In genomic region chr11:86174173-86174572, GRCm38 (mm10) we compare ENCODE assay signal across 9 mouse cellular contexts. TPM values are rescaled to one million over a fixed set of nuclear protein-coding genes. Genes with fewer than 3 reads are reported as not detected.
DNase-seq lines count a peak whose midpoint lies in the region; ATAC-seq and TF ChIP-seq lines count a peak whose summit lies in the region.
"Had no signal": no experiment of that assay in that cellular context is flagged by ENCODE, and none has a peak within 500 bp of the region (broad histone marks: within the 10 kb centered on the region; RNA-seq: fewer than 3 reads in every experiment).

No protein-coding gene starts in this region.

- POLR2A ChIA-PET in Patski (lab: Charles Lee) = no interaction called here

- 53% methylated on average over 2 of the region's 2 CpGs for WGBS in intestine, embryonic 14.5 days
- WGBS in intestine, embryonic 16.5 days = 71% methylated on average over 2 of the region's 2 CpGs
- 60% methylated on average over 2 of the region's 2 CpGs for WGBS in hindbrain, postnatal 0 days
- 49% methylated on average over 2 of the region's 2 CpGs for WGBS in limb, embryonic 11.5 days

- DNase-seq in intestine, embryonic 14.5 days (ENCODE audit: low spot score) = peak; percentile 70
- DNase-seq in Patski (ENCODE audit: low read depth, low spot score) = peak; percentile 6
- peak; percentile 27 to 60 for DNase-seq in cerebellum, postnatal 4 days (ENCODE audit: low spot score in 2 of 2)
- DNase-seq in hindbrain, postnatal 0 days (ENCODE audit: low spot score) = peak; percentile 82
- peak; percentile 69 for DNase-seq in limb, embryonic 11.5 days (ENCODE audit: low spot score)
- peak; percentile 64 to 69 for DNase-seq in right cerebral cortex, adult 2 months (ENCODE audit: low spot score in 2 of 2)

- no peaks in the 10 kb centered on the region for H3K9me3 ChIP-seq in intestine, embryonic 14.5 days (ENCODE audit: control insufficient read depth, low read length)
- H3K9me3 ChIP-seq in intestine, embryonic 16.5 days (ENCODE audit: control insufficient read depth, low read length) = no peaks in the 10 kb centered on the region
- H3K9me3 ChIP-seq in hindbrain, postnatal 0 days (ENCODE audit: low read length) = no peaks in the 10 kb centered on the region
- H3K9me3 ChIP-seq in limb, embryonic 11.5 days (ENCODE audit: control insufficient read depth, low read length) = no peaks in the 10 kb centered on the region
- H3K9me3 ChIP-seq: midbrain, embryonic 12.5 days had no signal

- no peak for ATAC-seq in intestine, embryonic 14.5 days (replicated peaks; ENCODE audit: low FRiP score, low TSS enrichment, low read depth)
- ATAC-seq in intestine, embryonic 16.5 days = no peak
- no peak for ATAC-seq in Patski
- no peak for ATAC-seq in hindbrain, postnatal 0 days
- no peak for ATAC-seq in limb, embryonic 11.5 days (ENCODE audit: insufficient number of reproducible peaks, low FRiP score, low TSS enrichment, low read depth)
- no peak for ATAC-seq in megakaryocyte, adult 5-6 weeks (ENCODE audit: poor library complexity, severe bottlenecking)

- H3K9ac ChIP-seq in intestine, embryonic 14.5 days (ENCODE audit: low read length) = no peak overlapping the region
- H3K9ac ChIP-seq in intestine, embryonic 16.5 days (ENCODE audit: low read depth, low read length) = no peak overlapping the region
- H3K9ac ChIP-seq in hindbrain, postnatal 0 days (replicated peaks; ENCODE audit: low read length) = no peak overlapping the region
- no peak overlapping the region for H3K9ac ChIP-seq in limb, embryonic 11.5 days (ENCODE audit: low read length)
- H3K9ac ChIP-seq: midbrain, embryonic 12.5 days had no signal

- no peak overlapping the region for H3K27ac ChIP-seq in intestine, embryonic 14.5 days (ENCODE audit: low read depth)
- no peak overlapping the region for H3K27ac ChIP-seq in intestine, embryonic 16.5 days (ENCODE audit: low read length)
- H3K27ac ChIP-seq in hindbrain, postnatal 0 days = no peak overlapping the region
- no peak overlapping the region for H3K27ac ChIP-seq in limb, embryonic 11.5 days (replicated peaks; ENCODE audit: low read depth, low read length)
- H3K27ac ChIP-seq: midbrain, embryonic 12.5 days had no signal

- no peaks in the 10 kb centered on the region for H3K4me1 ChIP-seq in intestine, embryonic 14.5 days (replicated peaks; ENCODE audit: control insufficient read depth, insufficient read depth, low read length)
- no peaks in the 10 kb centered on the region for H3K4me1 ChIP-seq in intestine, embryonic 16.5 days (ENCODE audit: control insufficient read depth, insufficient read depth, low read length)
- H3K4me1 ChIP-seq in hindbrain, postnatal 0 days (ENCODE audit: insufficient read depth, low read length) = no peaks in the 10 kb centered on the region
- no peaks in the 10 kb centered on the region for H3K4me1 ChIP-seq in limb, embryonic 11.5 days (ENCODE audit: control insufficient read depth, insufficient read depth, low read length)
- H3K4me1 ChIP-seq: midbrain, embryonic 12.5 days had no signal

- H3K27me3 ChIP-seq in intestine, embryonic 14.5 days (replicated peaks; ENCODE audit: control insufficient read depth, insufficient read depth, low read length) = no peaks in the 10 kb centered on the region
- no peaks in the 10 kb centered on the region for H3K27me3 ChIP-seq in intestine, embryonic 16.5 days (replicated peaks; ENCODE audit: control insufficient read depth, insufficient read depth, low read length)
- no peaks in the 10 kb centered on the region for H3K27me3 ChIP-seq in Patski
- no peaks in the 10 kb centered on the region for H3K27me3 ChIP-seq in hindbrain, postnatal 0 days (ENCODE audit: insufficient read depth, low read length)
- H3K27me3 ChIP-seq in limb, embryonic 11.5 days (ENCODE audit: control insufficient read depth, insufficient read depth, low read length) = no peaks in the 10 kb centered on the region
- H3K27me3 ChIP-seq: midbrain, embryonic 12.5 days had no signal

- no peak overlapping the region for H3K4me2 ChIP-seq in intestine, embryonic 14.5 days (ENCODE audit: low read length)
- no peak overlapping the region for H3K4me2 ChIP-seq in intestine, embryonic 16.5 days (ENCODE audit: low read depth, low read length)
- no peak overlapping the region for H3K4me2 ChIP-seq in hindbrain, postnatal 0 days (ENCODE audit: low read depth, low read length)
- H3K4me2 ChIP-seq in limb, embryonic 11.5 days (ENCODE audit: low read depth, severe bottlenecking) = no peak overlapping the region
- H3K4me2 ChIP-seq: midbrain, embryonic 12.5 days had no signal

- peak; percentile 72 for TF ChIP-seq CTCF in Patski (IDR thresholded peaks at IDR 0.05)
- peak; percentile 79 for TF ChIP-seq CTCF in hindbrain, postnatal 0 days (IDR thresholded peaks at IDR 0.05; ENCODE audit: low read depth)

- CTCF ChIA-PET in Patski (lab: Charles Lee) = interaction anchor here (1.0 to 1.8 kb wide), 5 partner anchors 12 to 706 kb away, joined by 3 to 11 read pairs (median 4); no protein-coding TSS in a partner anchor

- in situ Hi-C loops in Patski (cut with MboI; ENCODE audit: low pct_unique_long_range_greater_than_20kb) = loop anchor here (5.0 kb wide), 2 partner anchors 192 to 327 kb away; no protein-coding TSS in a partner anchor

- no peaks in the 10 kb centered on the region for H3K36me3 ChIP-seq in intestine, embryonic 14.5 days (ENCODE audit: control insufficient read depth, insufficient read depth, low read length)
- no peaks in the 10 kb centered on the region for H3K36me3 ChIP-seq in intestine, embryonic 16.5 days (ENCODE audit: control insufficient read depth, insufficient read depth, low read length)
- no peaks in the 10 kb centered on the region for H3K36me3 ChIP-seq in hindbrain, postnatal 0 days (ENCODE audit: insufficient read depth, low read length)
- H3K36me3 ChIP-seq in limb, embryonic 11.5 days (ENCODE audit: control insufficient read depth, insufficient read depth, low read length) = no peaks in the 10 kb centered on the region
- H3K36me3 ChIP-seq: midbrain, embryonic 12.5 days had no signal

- no peak overlapping the region for H3K4me3 ChIP-seq in intestine, embryonic 14.5 days (ENCODE audit: low read depth, low read length)
- H3K4me3 ChIP-seq in intestine, embryonic 16.5 days (ENCODE audit: low read length) = no peak overlapping the region
- no peak overlapping the region for H3K4me3 ChIP-seq in hindbrain, postnatal 0 days (ENCODE audit: low read length)
- H3K4me3 ChIP-seq in limb, embryonic 11.5 days (ENCODE audit: low read depth, low read length) = no peak overlapping the region
- H3K4me3 ChIP-seq: midbrain, embryonic 12.5 days had no signal

RNA-seq across cellular contexts. Expression of gene Brip1, which starts 26.8 kb away (rescaled TPM):
- polyA plus RNA-seq in intestine, embryonic 14.5 days (2014; fragmentation: Nextera tagmentation; extraction: Ambion mirVana) = 11.7 and 13.0 TPM in 2 replicates
- polyA plus RNA-seq in intestine, embryonic 16.5 days (2015; fragmentation: Nextera tagmentation; extraction: Ambion mirVana) = 7.5 and 7.9 TPM in 2 replicates
- 4.4 TPM for polyA plus RNA-seq in Patski (2021)
- total RNA-seq in hindbrain, postnatal 0 days (2014; rRNA removed) = 0.97 and 1.0 TPM in 2 replicates
- 2.5 and 2.9 TPM in 2 replicates for polyA plus RNA-seq in hindbrain, postnatal 0 days (2015; fragmentation: Nextera tagmentation; extraction: Ambion mirVana)
- 10.5 and 11.1 TPM in 2 replicates for polyA plus RNA-seq in limb, embryonic 11.5 days (2014; fragmentation: Nextera tagmentation; extraction: Ambion mirVana)
- 20.7 and 21.3 TPM in 2 replicates for total RNA-seq in megakaryocyte, adult 5-6 weeks (2015)
- 23.5 and 29.6 TPM in 2 replicates for total RNA-seq in megakaryocyte, adult 5-6 weeks (2017)

Comparison
In these comparisons a context has a peak if more than half of its experiments do, and no peak if none do; other contexts are left out.
1. DNase-seq: peak in every context shown above with its lines; median percentile 82 in hindbrain, postnatal 0 days; 70 in intestine, embryonic 14.5 days; 69 in limb, embryonic 11.5 days; 66 in right cerebral cortex, adult 2 months; 44 in cerebellum, postnatal 4 days; 6 in Patski.